Mouse (Mus musculus) embryonic fibroblast, embryonic 13.5 days (primary cell): ENCODE results near the gene Pdss2.

ENCODE experiments used
- CTCF ChIP-seq: IDR thresholded peaks from 2 replicates; pipeline ENCODE4 v1.5.1; 2011; ENCODE audit warnings: mild to moderate bottlenecking, control low read depth, low read length, moderate library complexity, borderline replicate concordance; ENCODE audit not compliant: insufficient read depth
- POLR2A ChIP-seq: IDR thresholded peaks from 2 replicates; pipeline ENCODE4 v1.6.1; 2011; ENCODE audit warnings: low read depth, mild to moderate bottlenecking, control low read depth, low read length, moderate library complexity

- no peak for TF ChIP-seq CTCF
- TF ChIP-seq POLR2A = no peak
Measured at GRCm38 (mm10) chr10:43481179-43481578, 259.9 kb downstream of the Pdss2 start.
